Mouse (Mus musculus): ENCODE data around the gene Acadvl.
A peak's percentile ranks its signal among the peaks of the same experiment; 100 is the strongest.

Acadvl gene

GRCm38 (mm10) chr11:70014880-70015558 lies at the start of gene Acadvl:
Gene Acadvl (minus strand): TSS chr11:70015411.
- peak; percentile 72 for DNase-seq (ENCODE audit: low spot score)

- DNase-seq (ENCODE audit: low spot score) = no peak
Measured at GRCm38 (mm10) chr11:70063053-70063452, 47.8 kb upstream of the Acadvl start.

- no peak for DNase-seq (ENCODE audit: low spot score)
Measured at GRCm38 (mm10) chr11:70059930-70060329, 44.7 kb upstream of the Acadvl start.

GRCm38 (mm10) chr11:70057805-70058204 lies 42.6 kb upstream of the Acadvl start:
- no peak for DNase-seq (ENCODE audit: low spot score)

GRCm38 (mm10) chr11:70055618-70056214 lies 40.5 kb upstream of the Acadvl start:
- DNase-seq (ENCODE audit: low spot score) = peak; percentile 66

- DNase-seq (ENCODE audit: low spot score) = no peak
Measured at GRCm38 (mm10) chr11:70053898-70054570, 38.8 kb upstream of the Acadvl start, which contains the start of gene Asgr1. Gene Asgr1 (plus strand): TSS chr11:70054085.

GRCm38 (mm10) chr11:70053156-70053555 lies 37.9 kb upstream of the Acadvl start:
- no peak for DNase-seq (ENCODE audit: low spot score)

GRCm38 (mm10) chr11:70049816-70050215 lies 34.6 kb upstream of the Acadvl start:
- DNase-seq (ENCODE audit: low spot score) = peak; percentile 18

- no peak for DNase-seq (ENCODE audit: low spot score)
Measured at GRCm38 (mm10) chr11:70049366-70049765, 34.2 kb upstream of the Acadvl start.

GRCm38 (mm10) chr11:70045435-70045834 lies 30.2 kb upstream of the Acadvl start:
- DNase-seq (ENCODE audit: low spot score) = no peak

- DNase-seq (ENCODE audit: low spot score) = no peak
Measured at GRCm38 (mm10) chr11:70043665-70044064, 28.5 kb upstream of the Acadvl start.

- no peak for DNase-seq (ENCODE audit: low spot score)
Measured at GRCm38 (mm10) chr11:70042309-70043085, 27.3 kb upstream of the Acadvl start.

GRCm38 (mm10) chr11:70040184-70040583 lies 25.0 kb upstream of the Acadvl start:
- no peak for DNase-seq (ENCODE audit: low spot score)

- no peak for DNase-seq (ENCODE audit: low spot score)
Measured at GRCm38 (mm10) chr11:70039631-70040030, 24.4 kb upstream of the Acadvl start.

- no peak for DNase-seq (ENCODE audit: low spot score)
Measured at GRCm38 (mm10) chr11:70038174-70038573, 23.0 kb upstream of the Acadvl start.

- no peak for DNase-seq (ENCODE audit: low spot score)
Measured at GRCm38 (mm10) chr11:70031321-70031670, 16.1 kb upstream of the Acadvl start.

GRCm38 (mm10) chr11:70030651-70031320 lies 15.6 kb upstream of the Acadvl start:
- no peak for DNase-seq (ENCODE audit: low spot score)

- DNase-seq (ENCODE audit: low spot score) = no peak
Measured at GRCm38 (mm10) chr11:70029829-70030550, 14.8 kb upstream of the Acadvl start.

GRCm38 (mm10) chr11:70029130-70029801 lies 14.1 kb upstream of the Acadvl start:
- peak; percentile 93 for DNase-seq (ENCODE audit: low spot score)

- DNase-seq (ENCODE audit: low spot score) = no peak
Measured at GRCm38 (mm10) chr11:70028401-70029129, 13.4 kb upstream of the Acadvl start.

Measured in T-cell, adult 2 months (primary cell).